Mouse (Mus musculus) C2C12 (cell line): ENCODE results near the gene Zfr. TPM values are rescaled to one million over a fixed set of nuclear protein-coding genes. Genes with fewer than 3 reads are reported as not detected.

Experiments used
- H3K27me3 ChIP-seq: one replicate; pipeline ENCODE4 v1.6.1; 2011; ENCODE audit not compliant: control insufficient read depth, insufficient read depth, insufficient read length
- H3K36me3 ChIP-seq: one replicate; pipeline ENCODE4 v1.6.1; 2011; ENCODE audit not compliant: control insufficient read depth, insufficient read depth
- H3K4me3 ChIP-seq: one replicate; pipeline ENCODE4 v1.5.1; 2011; ENCODE audit warnings: mild to moderate bottlenecking, control low read depth; ENCODE audit not compliant: poor library complexity, insufficient read depth, severe bottlenecking
- H3K79me2 ChIP-seq: one replicate; pipeline ENCODE4 v1.6.1; 2011; ENCODE audit not compliant: control insufficient read depth, insufficient read depth
- H3K79me3 ChIP-seq: one replicate; pipeline ENCODE4 v1.6.1; 2011; ENCODE audit warnings: low read depth, control low read depth
- H3ac ChIP-seq: one replicate; pipeline ENCODE3; 2011; ENCODE audit warnings: low read depth; ENCODE audit not compliant: control insufficient read depth, insufficient read length
- CEBPB ChIP-seq: IDR thresholded peaks from one replicate; pipeline ENCODE4 v1.6.1; 2011; ENCODE audit warnings: low read depth, mild to moderate bottlenecking, control low read depth, moderate library complexity
- CTCF ChIP-seq: IDR thresholded peaks from one replicate; pipeline ENCODE4 v1.5.1; 2011; ENCODE audit not compliant: control insufficient read depth, insufficient read depth, insufficient read length
- FOSL1 ChIP-seq: IDR thresholded peaks from one replicate; pipeline ENCODE4 v1.8.0; 2011; ENCODE audit warnings: mild to moderate bottlenecking, low read length; ENCODE audit not compliant: poor library complexity, insufficient read depth, severe bottlenecking
- MAX ChIP-seq: IDR thresholded peaks from one replicate; pipeline ENCODE4 v1.6.1; 2011; ENCODE audit warnings: mild to moderate bottlenecking, control low read depth
- MYOD1 ChIP-seq: IDR thresholded peaks from one replicate; pipeline ENCODE4 v1.6.1; 2011; ENCODE audit warnings: low read depth; ENCODE audit not compliant: control insufficient read depth, insufficient read length
- MYOG ChIP-seq: IDR thresholded peaks from one replicate; pipeline ENCODE4 v1.6.1; 2011; ENCODE audit not compliant: control insufficient read depth, insufficient read length; ENCODE audit errors: extremely low read depth
- USF1 ChIP-seq: IDR thresholded peaks from one replicate; pipeline ENCODE4 v1.6.1; 2011; ENCODE audit warnings: low read depth, mild to moderate bottlenecking, control low read depth, moderate library complexity
- polyA plus RNA-seq: library from polyadenylated mRNA; unstranded; fragments of >200 nt; fragmentation: generic; extraction: Trizol; gene quantifications from one replicate; pipeline ENCODE4 v1.2.1, GENCODE M21; 2012; ENCODE audit warnings: missing spikeins

Zfr gene
- polyA plus RNA-seq, 1 experiment, result 22.4 TPM

GRCm38 (mm10) chr15:12090981-12091669, 26.5 kb upstream of the Zfr start:
- Histone ChIP-seq H3K4me3 (no peak overlapping the region), H3K79me2 (no peaks in the 10 kb centered on the region), H3K79me3 (no peaks in the 10 kb centered on the region), H3K36me3 (no peaks in the 10 kb centered on the region), H3K27me3 (no peaks in the 10 kb centered on the region), H3ac (no peak overlapping the region)
- TF ChIP-seq FOSL1 (no peak), CEBPB (no peak), USF1 (no peak), MYOD1 (no peak), MYOG (no peak)

GRCm38 (mm10) chr15:12091781-12092458, 25.7 kb upstream of the Zfr start:
- no peaks in the 10 kb centered on the region for H3K36me3 ChIP-seq
- no peaks in the 10 kb centered on the region for H3K27me3 ChIP-seq
- H3K79me3 ChIP-seq, result no peaks in the 10 kb centered on the region
- no peak overlapping the region for H3ac ChIP-seq
- no peak overlapping the region for H3K4me3 ChIP-seq
- H3K79me2 ChIP-seq, result no peaks in the 10 kb centered on the region
- no peak for TF ChIP-seq CTCF
- no peak for TF ChIP-seq MAX
- TF ChIP-seq CEBPB, result no peak
- no peak for TF ChIP-seq MYOD1
- no peak for TF ChIP-seq MYOG
- TF ChIP-seq FOSL1, result no peak
- TF ChIP-seq USF1, result no peak

- H3K79me2 ChIP-seq, result no peaks in the 10 kb centered on the region
- no peaks in the 10 kb centered on the region for H3K27me3 ChIP-seq
- no peak overlapping the region for H3K4me3 ChIP-seq
- no peaks in the 10 kb centered on the region for H3K36me3 ChIP-seq
- no peak overlapping the region for H3ac ChIP-seq
- TF ChIP-seq FOSL1, result no peak
- no peaks in the 10 kb centered on the region for H3K79me3 ChIP-seq
These were observed 24.3 kb upstream of the Zfr start for GRCm38 (mm10) chr15:12093026-12093960.

- H3K36me3 ChIP-seq, result no peaks in the 10 kb centered on the region
- no peaks in the 10 kb centered on the region for H3K79me2 ChIP-seq
- H3ac ChIP-seq, result no peak overlapping the region
- no peaks in the 10 kb centered on the region for H3K79me3 ChIP-seq
- no peak overlapping the region for H3K4me3 ChIP-seq
- TF ChIP-seq MAX, result no peak
- TF ChIP-seq CEBPB, result no peak
- no peak for TF ChIP-seq USF1
- no peak for TF ChIP-seq MYOG
- no peak for TF ChIP-seq MYOD1
- TF ChIP-seq FOSL1, result no peak
- no peak for TF ChIP-seq CTCF
- no peaks in the 10 kb centered on the region for H3K27me3 ChIP-seq
These were observed 23.6 kb upstream of the Zfr start for GRCm38 (mm10) chr15:12093961-12094566.

- Histone ChIP-seq H3ac (no peak overlapping the region), H3K79me3 (no peaks in the 10 kb centered on the region), H3K36me3 (no peaks in the 10 kb centered on the region), H3K4me3 (no peak overlapping the region), H3K79me2 (no peaks in the 10 kb centered on the region), H3K27me3 (no peaks in the 10 kb centered on the region)
- TF ChIP-seq CEBPB (no peak), CTCF (no peak), MAX (no peak), FOSL1 (no peak), USF1 (no peak), MYOD1 (no peak), MYOG (no peak)
These were observed 21.2 kb upstream of the Zfr start for GRCm38 (mm10) chr15:12096447-12096846.
